Mouse (Mus musculus) heart, postnatal 10 days (tissue): Measurements from ENCODE around the gene Arap1. TPM values are rescaled to one million over a fixed set of nuclear protein-coding genes. Genes with fewer than 3 reads are reported as not detected.
A peak's percentile ranks its signal among the peaks of the same experiment; 100 is the strongest.

ENCODE experiments used
- DNase-seq, 2 experiments: peaks; one replicate each; pipeline ENCODE4 v3.0.0; 2021
- intact Hi-C: fragments of 180-260 bp; cut with DNase I; formaldehyde crosslinking; loops from one replicate; pipeline ENCODE4 v1.15.1; 2025
- total RNA-seq, 2 experiments: library from RNA; stranded (reverse); gene quantifications; 2 replicates each; pipeline ENCODE4 v1.2.3; 2021

The Arap1 gene
- total RNA-seq, 2 experiments from 2014 or later: 49.4 to 50.7 TPM

DNA sequence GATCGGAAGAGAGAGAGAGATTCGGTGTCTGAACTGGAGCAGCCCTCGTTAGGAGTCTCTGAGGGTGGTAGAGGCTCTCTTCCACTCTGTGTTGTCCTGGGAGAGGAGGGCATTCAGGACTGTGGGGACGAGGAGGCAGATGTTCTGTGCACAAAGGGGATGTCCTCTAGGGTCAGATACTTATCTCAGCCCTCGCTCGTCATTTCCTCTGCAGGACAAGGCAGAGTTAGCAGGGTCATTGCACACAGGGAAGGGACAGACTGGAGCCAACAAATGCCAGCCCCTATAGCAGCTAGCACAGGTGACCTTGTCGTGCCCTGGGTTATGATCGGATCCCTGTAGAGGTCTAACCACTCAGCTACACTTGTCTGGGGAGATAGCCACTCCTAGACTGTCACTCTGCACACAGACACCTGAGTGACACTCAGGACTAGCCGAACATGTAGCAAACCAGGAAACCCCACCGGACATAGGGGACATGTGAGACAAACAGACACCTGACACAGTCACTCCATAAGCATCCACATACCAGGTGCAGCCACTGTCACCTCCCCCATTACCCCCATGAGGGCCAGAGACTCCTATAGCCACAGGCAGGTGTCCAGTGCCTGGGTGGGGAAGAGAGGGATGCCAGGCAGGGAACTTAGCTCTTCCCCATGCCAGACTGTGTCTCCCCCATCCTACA is 112.2 kb downstream of the Arap1 start:
- DNase-seq: no peak

DNA sequence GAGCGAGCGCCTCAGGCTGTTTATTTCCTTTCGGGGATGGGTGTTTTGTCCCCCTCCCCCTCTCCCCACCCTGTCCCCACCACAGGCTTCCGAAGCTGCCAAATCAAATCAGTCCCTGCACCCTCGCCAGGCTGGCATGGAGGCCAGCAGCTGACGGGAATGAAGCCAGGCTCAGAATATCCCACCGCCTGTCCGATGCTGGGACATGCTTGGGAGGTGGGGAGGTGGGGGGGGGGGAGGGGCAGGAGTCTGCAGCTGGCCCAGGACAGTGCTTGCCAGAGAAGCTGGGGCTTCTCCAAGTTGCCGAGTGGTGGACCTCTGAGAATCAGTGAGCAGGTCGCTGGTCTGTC is 112.7 kb downstream of the Arap1 start:
- intact Hi-C loops: no loop called here
- peak; percentile 87 to 90 for DNase-seq

More for the DNA sequence above, 112.2 kb downstream of the Arap1 start:
- intact Hi-C loops: no loop called here

DNA sequence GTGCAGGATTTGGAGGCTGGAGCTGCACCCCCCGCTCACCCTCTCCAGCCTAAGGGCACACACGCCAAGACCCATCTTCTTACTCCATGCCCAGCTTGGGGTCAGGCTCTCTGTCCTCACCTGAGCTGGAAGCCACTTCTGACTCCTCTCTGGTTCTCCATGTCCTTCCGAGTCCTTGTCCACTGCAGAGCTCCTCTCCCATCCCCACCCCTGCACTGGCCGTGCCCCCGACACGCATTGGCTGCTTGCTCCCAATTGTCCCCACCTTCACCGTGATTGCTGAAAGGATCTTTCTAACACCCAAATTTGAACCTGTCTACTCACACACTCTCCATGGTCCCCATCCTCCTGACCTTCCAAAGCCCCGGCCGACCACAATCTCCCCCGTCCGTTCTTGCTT is 113.7 kb downstream of the Arap1 start:
- no peak for DNase-seq
- intact Hi-C loops: no loop called here

Other genes with a start within 250 kb of the Arap1 start
- gene Atg16l2, start 45.8 kb upstream of the Arap1 start, total RNA-seq: 10 to 100 TPM; 11.4 to 13.7 TPM
- 10 to 100 TPM; 22.1 to 32.3 TPM for gene Stard10, start 31.0 kb upstream of the Arap1 start, total RNA-seq
- not detected for gene Gm45837, start 62.8 kb downstream of the Arap1 start, total RNA-seq
- 10 to 100 TPM; 65.2 to 70.1 TPM for gene Pde2a, start 73.6 kb downstream of the Arap1 start, total RNA-seq
- not detected for gene Art2b, start 237.5 kb downstream of the Arap1 start, total RNA-seq